Mouse (Mus musculus) left cerebral cortex, postnatal 25 days (tissue): ENCODE measurements around the gene Fam120a. TPM values are rescaled to one million over a fixed set of nuclear protein-coding genes. Genes with fewer than 3 reads are reported as not detected.

Experiments
- DNase-seq, 2 experiments: peaks; one replicate each; pipeline ENCODE4 v3.0.0; 2022; ENCODE audit warnings: low spot score in 2 of 2, mixed read lengths in 1 of 2
- intact Hi-C: fragments of 180-260 bp; cut with DNase I; formaldehyde crosslinking; loops from one replicate; pipeline ENCODE4 v1.15.1; 2025
- total RNA-seq, 2 experiments: library from RNA; stranded (reverse); gene quantifications; 2 replicates each; pipeline ENCODE4 v1.2.3; 2021

Fam120a gene
- total RNA-seq, result 100 to 1,000 TPM; 117 to 123 TPM

GRCm38 (mm10) chr13:48967956-48968749, at the start of gene Fam120a:
Gene Fam120a, minus strand, starts transcription at chr13:48968017.
- intact Hi-C loops, result loop anchor here (2.0 to 5.0 kb wide), 2 partner anchors 89 to 179 kb away; partner anchors contain the start of gene Wnk2
- DNase-seq, result peak; percentile 81 to 88

- intact Hi-C loops, result loop anchor here (2.0 kb wide), 1 partner anchor 155 kb away; no protein-coding TSS in a partner anchor
- no peak for DNase-seq
These were observed 49.6 kb upstream of the Fam120a start for GRCm38 (mm10) chr13:49017375-49017774.

GRCm38 (mm10) chr13:49016311-49016761, 48.5 kb upstream of the Fam120a start:
- DNase-seq, result peak; percentile 90 to 96
- intact Hi-C loops, result loop anchor here (2.0 kb wide), 1 partner anchor 156 kb away; no protein-coding TSS in a partner anchor

GRCm38 (mm10) chr13:49015366-49016306, 47.8 kb upstream of the Fam120a start:
- intact Hi-C loops, result loop anchor here (2.0 kb wide), 1 partner anchor 157 kb away; no protein-coding TSS in a partner anchor
- DNase-seq, result no peak

- intact Hi-C loops, result no loop called here
- DNase-seq, result no peak
These were observed 45.5 kb upstream of the Fam120a start for GRCm38 (mm10) chr13:49013206-49013794.

- intact Hi-C loops, result no loop called here
- DNase-seq, result peak in 1 of 2 experiments; percentile 19
These were observed 33.9 kb upstream of the Fam120a start for GRCm38 (mm10) chr13:49001691-49002090.

GRCm38 (mm10) chr13:48998591-48998990, 30.8 kb upstream of the Fam120a start:
- peak; percentile 59 to 77 for DNase-seq
- intact Hi-C loops, result loop anchor here (5.0 kb wide), 1 partner anchor 341 kb away; no protein-coding TSS in a partner anchor

GRCm38 (mm10) chr13:48996731-48997130, 28.9 kb upstream of the Fam120a start:
- peak in 1 of 2 experiments; percentile 47 for DNase-seq
- intact Hi-C loops, result loop anchor here (5.0 kb wide), 1 partner anchor 339 kb away; no protein-coding TSS in a partner anchor

- DNase-seq, result no peak
- intact Hi-C loops, result loop anchor here (5.0 kb wide), 1 partner anchor 338 kb away; no protein-coding TSS in a partner anchor
These were observed 27.1 kb upstream of the Fam120a start for GRCm38 (mm10) chr13:48994903-48995302.

- intact Hi-C loops, result no loop called here
These were observed 25.1 kb upstream of the Fam120a start for GRCm38 (mm10) chr13:48992914-48993313.

GRCm38 (mm10) chr13:48990138-48990537, 22.3 kb upstream of the Fam120a start:
- no peak for DNase-seq
- intact Hi-C loops, result no loop called here

More at GRCm38 (mm10) chr13:48992914-48993313, 25.1 kb upstream of the Fam120a start:
- DNase-seq, result peak in 1 of 2 experiments; percentile 63

GRCm38 (mm10) chr13:48982482-48983098, 14.8 kb upstream of the Fam120a start:
- intact Hi-C loops, result no loop called here
- DNase-seq, result no peak

- intact Hi-C loops, result no loop called here
- DNase-seq, result no peak
These were observed 11.3 kb upstream of the Fam120a start for GRCm38 (mm10) chr13:48979069-48979468.

GRCm38 (mm10) chr13:48977858-48978257, 10.0 kb upstream of the Fam120a start:
- DNase-seq, result no peak
- intact Hi-C loops, result no loop called here

GRCm38 (mm10) chr13:48974699-48975098, 6.9 kb upstream of the Fam120a start:
- DNase-seq, result no peak
- intact Hi-C loops, result no loop called here

- intact Hi-C loops, result no loop called here
- DNase-seq, result no peak
These were observed 6.4 kb upstream of the Fam120a start for GRCm38 (mm10) chr13:48974266-48974665.

GRCm38 (mm10) chr13:48973231-48973630, 5.4 kb upstream of the Fam120a start:
- DNase-seq, result no peak
- intact Hi-C loops, result no loop called here

GRCm38 (mm10) chr13:48971033-48971432, 3.2 kb upstream of the Fam120a start:
- intact Hi-C loops, result no loop called here
- no peak for DNase-seq

GRCm38 (mm10) chr13:48970566-48970965, 2.7 kb upstream of the Fam120a start:
- intact Hi-C loops, result no loop called here
- no peak for DNase-seq
